10 mouse cellular contexts compared by ENCODE assay signal in genomic region chr4:133159646-133160045, GRCm38 (mm10). TPM values are rescaled to one million over a fixed set of nuclear protein-coding genes. Genes with fewer than 3 reads are reported as not detected.
DNase-seq lines count a peak whose midpoint lies in the region; ATAC-seq lines count a peak whose summit lies in the region.
"Had no signal": no experiment of that assay in that cellular context is flagged by ENCODE, and none has a peak within 500 bp of the region (broad histone marks: within the 10 kb centered on the region; RNA-seq: fewer than 3 reads in every experiment).

No protein-coding gene starts in this region.

- no peaks in the 10 kb centered on the region; the same call in 1 of the 2 replicates for H3K36me3 ChIP-seq in heart, embryonic 16.5 days (ENCODE audit: control insufficient read depth, insufficient read depth)
- no peaks in the 10 kb centered on the region for H3K36me3 ChIP-seq in midbrain, embryonic 13.5 days

- H3K9ac ChIP-seq in heart, embryonic 16.5 days (ENCODE audit: low read length): no peak overlapping the region
- H3K9ac ChIP-seq in midbrain, embryonic 13.5 days (replicated peaks): no peak overlapping the region
- H3K9ac ChIP-seq: forebrain, postnatal 0 days had no signal

- WGBS in heart, embryonic 16.5 days: 72% methylated on average over 4 of the region's 4 CpGs
- WGBS in midbrain, embryonic 13.5 days: 44% methylated on average over 4 of the region's 4 CpGs

- H3K4me1 ChIP-seq in heart, embryonic 16.5 days (ENCODE audit: control insufficient read depth, insufficient read depth, low read length): peaks cover 36% of the 10 kb centered on the region
- 0 out of 2 replicates have a peak, but pooled peaks cover 12% of the 10 kb centered on the region for H3K4me1 ChIP-seq in midbrain, embryonic 13.5 days (replicated peaks)

- DNase-seq in heart, postnatal 36 days: no peak
- peak; percentile 75 to 84 for DNase-seq in B cell, adult 2 months
- peak; percentile 45 for DNase-seq in adrenal gland, adult 8-10 months
- no peak for DNase-seq in testis, postnatal 14 days (ENCODE audit: low spot score)
- DNase-seq: embryo, embryonic 11 days; forebrain, postnatal 0 days had no signal

- intact Hi-C loops in heart, postnatal 36 days (cut with DNase I): no loop called here

- no peak for ATAC-seq in heart, embryonic 16.5 days (replicated peaks; ENCODE audit: extremely low read depth, insufficient read depth, low FRiP score)
- ATAC-seq in megakaryocyte progenitor cell, adult 5-6 weeks (replicated peaks; ENCODE audit: poor library complexity): peak; percentile 76
- ATAC-seq in midbrain, embryonic 13.5 days: no peak
- ATAC-seq: forebrain, postnatal 0 days had no signal

- H3K27me3 ChIP-seq in heart, embryonic 16.5 days (ENCODE audit: control insufficient read depth, insufficient read depth, low read length): no peaks in the 10 kb centered on the region
- no peaks in the 10 kb centered on the region for H3K27me3 ChIP-seq in midbrain, embryonic 13.5 days

- H3K27ac ChIP-seq in heart, embryonic 16.5 days (ENCODE audit: low read length): peak overlapping the region; percentile 61
- no peak overlapping the region for H3K27ac ChIP-seq in midbrain, embryonic 13.5 days

- no peak overlapping the region for H3K4me3 ChIP-seq in heart, embryonic 16.5 days (ENCODE audit: low read length)
- no peak overlapping the region for H3K4me3 ChIP-seq in midbrain, embryonic 13.5 days (replicated peaks)

- H3K9me3 ChIP-seq in heart, embryonic 16.5 days (replicated peaks; ENCODE audit: control insufficient read depth, low read length): no peaks in the 10 kb centered on the region
- no peaks in the 10 kb centered on the region for H3K9me3 ChIP-seq in midbrain, embryonic 13.5 days

- no peak overlapping the region for H3K4me2 ChIP-seq in heart, embryonic 16.5 days (ENCODE audit: low read depth, low read length)
- no peak overlapping the region for H3K4me2 ChIP-seq in midbrain, embryonic 13.5 days (replicated peaks)

RNA-seq across cellular contexts. Expression of gene Wasf2, which starts 29.3 kb away (rescaled TPM):
- 45.0 and 66.3 TPM in 2 replicates for polyA plus RNA-seq in heart, embryonic 16.5 days (2015; fragmentation: Nextera tagmentation; extraction: Ambion mirVana)
- 10 to 100 TPM; 81.4 to 89.2 TPM for total RNA-seq in heart, postnatal 36 days (2021)
- 100 to 1,000 TPM; 105 to 158 (median 133) TPM for total RNA-seq in adrenal gland, adult 8-10 months (2022)
- 124 and 135 TPM in 2 replicates for total RNA-seq in megakaryocyte progenitor cell, adult 5-6 weeks (2015)
- total RNA-seq in megakaryocyte progenitor cell, adult 5-6 weeks (2017): 24.7 and 35.1 TPM in 2 replicates
- polyA plus RNA-seq in midbrain, embryonic 13.5 days (2015; fragmentation: Nextera tagmentation; extraction: Ambion mirVana): 28.8 and 34.2 TPM in 2 replicates

RNA-seq across cellular contexts. Expression of gene Cd164l2, which starts 52.3 kb away (rescaled TPM):
- 0.66 TPM in 1 of 2 replicates, not detected in the other for polyA plus RNA-seq in heart, embryonic 16.5 days (2015; fragmentation: Nextera tagmentation; extraction: Ambion mirVana)
- under 1 TPM in 1 of 2 experiments, not detected in 1; 0.51 TPM for total RNA-seq in heart, postnatal 36 days (2021)
- total RNA-seq in adrenal gland, adult 8-10 months (2022): 1 to 10 TPM in 2 of 4 experiments, under 1 TPM in 2; 0.86 to 1.8 (median 1.4) TPM
- total RNA-seq in megakaryocyte progenitor cell, adult 5-6 weeks (2015): not detected in 2 replicates
- not detected in 2 replicates for total RNA-seq in megakaryocyte progenitor cell, adult 5-6 weeks (2017)
- 0.67 and 1.3 TPM in 2 replicates for polyA plus RNA-seq in midbrain, embryonic 13.5 days (2015; fragmentation: Nextera tagmentation; extraction: Ambion mirVana)
- total RNA-seq: heart, adult 18-20 months had no signal

RNA-seq across cellular contexts. Expression of gene Gpr3, which starts 52.7 kb away (rescaled TPM):
- 0.14 and 0.29 TPM in 2 replicates for polyA plus RNA-seq in heart, embryonic 16.5 days (2015; fragmentation: Nextera tagmentation; extraction: Ambion mirVana)
- under 1 TPM in 1 of 2 experiments, not detected in 1; 0.16 TPM for total RNA-seq in heart, postnatal 36 days (2021)
- under 1 TPM in 1 of 4 experiments, not detected in 3; 0.66 TPM for total RNA-seq in adrenal gland, adult 8-10 months (2022)
- not detected in 2 replicates for total RNA-seq in megakaryocyte progenitor cell, adult 5-6 weeks (2015)
- 0.08 TPM in 1 of 2 replicates, not detected in the other for total RNA-seq in megakaryocyte progenitor cell, adult 5-6 weeks (2017)
- 0.22 and 0.67 TPM in 2 replicates for polyA plus RNA-seq in midbrain, embryonic 13.5 days (2015; fragmentation: Nextera tagmentation; extraction: Ambion mirVana)
- total RNA-seq: heart, adult 18-20 months had no signal

Comparison
In these comparisons a context has a peak if more than half of its experiments do, and no peak if none do; other contexts are left out.
1. DNase-seq: peak in B cell, adult 2 months (2 of 2) and adrenal gland, adult 8-10 months (single experiment); none in heart, postnatal 36 days (0 of 2) and testis, postnatal 14 days (single experiment).